Mouse (Mus musculus) R1 (cell line): ENCODE results near the gene Shisal1.

Experiments used
- DNase-seq: peaks from one replicate; pipeline ENCODE4 v3.0.0-alpha.2; 2018; ENCODE audit warnings: low read depth, low spot score

Gene Shisal1

DNA sequence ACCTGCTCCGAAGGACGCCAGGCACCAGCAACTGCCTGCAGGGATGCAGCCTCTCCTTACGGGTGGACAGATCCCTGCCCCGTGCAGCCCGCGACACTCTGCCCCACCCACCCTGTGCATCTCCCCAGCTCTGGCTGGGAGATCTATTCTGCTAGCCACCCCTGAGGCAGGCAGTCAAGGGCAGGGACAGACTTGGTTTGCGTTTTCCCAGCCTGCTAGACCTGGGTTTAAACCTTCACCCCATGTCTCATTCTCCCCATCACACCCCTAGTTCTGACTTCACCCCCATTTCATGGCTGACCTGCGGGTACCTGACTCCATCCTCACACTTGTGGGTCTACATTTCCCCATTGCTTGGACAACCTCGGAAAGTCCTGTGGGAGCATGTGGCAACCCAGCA, at the start of gene Shisal1:
TSS of gene Shisal1 (minus strand) at position 101 of the 400 bp plus-strand sequence.
- DNase-seq, result peak; percentile 14

DNA sequence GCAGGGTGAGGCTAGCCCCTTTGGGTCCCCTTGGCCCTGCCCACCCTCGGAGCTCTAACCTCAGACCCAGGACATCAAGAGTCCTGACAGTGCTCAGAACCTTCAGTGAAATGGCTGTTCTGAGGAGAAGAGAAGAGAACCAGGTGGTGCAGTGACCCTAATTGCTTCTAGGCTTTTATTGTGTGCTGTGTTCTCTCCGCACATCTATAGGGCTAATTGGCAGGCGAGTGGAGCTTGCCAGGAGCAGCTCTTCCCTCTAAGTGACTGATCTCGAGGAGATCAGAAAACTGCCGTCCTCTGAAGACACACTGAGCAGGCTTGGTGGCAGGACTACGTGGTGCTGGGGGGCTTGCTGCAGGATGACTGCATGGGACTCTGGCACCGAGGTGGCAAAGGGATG, 43.6 kb upstream of the Shisal1 start:
- DNase-seq, result no peak

DNA sequence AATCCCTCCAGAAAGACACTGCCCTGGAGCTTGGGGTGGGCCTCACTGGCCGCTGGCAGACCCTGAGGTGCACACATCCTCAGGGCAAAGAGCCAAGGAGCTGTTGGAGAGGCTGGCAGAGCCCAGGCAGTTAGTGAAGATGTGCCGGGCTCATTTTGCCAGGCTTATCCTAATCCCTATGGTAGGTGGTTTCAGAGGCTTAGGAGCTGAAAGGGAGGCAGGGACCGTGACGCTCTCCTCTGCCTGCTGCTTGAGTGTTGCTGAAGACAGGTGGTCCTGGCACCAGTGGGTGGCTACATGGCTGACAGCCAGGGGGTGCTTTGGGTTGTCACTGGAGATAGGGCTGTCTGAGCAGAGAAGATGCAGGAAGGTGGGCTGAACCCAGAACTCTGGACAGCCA, 37.4 kb upstream of the Shisal1 start:
- no peak for DNase-seq

DNA sequence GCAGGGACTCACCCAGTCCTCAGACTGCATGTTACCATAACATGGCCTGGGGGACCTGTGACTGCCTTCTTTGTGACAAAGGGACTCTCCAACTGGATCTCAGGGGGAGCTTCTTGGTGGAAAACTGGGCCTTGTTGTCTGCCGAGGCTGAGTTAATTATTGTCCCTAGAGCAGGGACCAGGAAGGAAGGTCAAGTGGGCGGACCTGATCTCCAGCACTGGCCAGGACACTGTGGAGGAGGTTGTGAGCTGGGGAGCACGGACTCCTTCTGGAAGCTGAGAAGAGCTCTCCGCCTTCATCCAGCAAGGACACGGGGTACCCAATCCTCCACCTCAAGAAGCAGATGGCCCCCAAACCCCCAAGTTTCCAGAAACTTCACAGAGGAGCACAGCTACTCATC, 36.7 kb upstream of the Shisal1 start:
- no peak for DNase-seq

DNA sequence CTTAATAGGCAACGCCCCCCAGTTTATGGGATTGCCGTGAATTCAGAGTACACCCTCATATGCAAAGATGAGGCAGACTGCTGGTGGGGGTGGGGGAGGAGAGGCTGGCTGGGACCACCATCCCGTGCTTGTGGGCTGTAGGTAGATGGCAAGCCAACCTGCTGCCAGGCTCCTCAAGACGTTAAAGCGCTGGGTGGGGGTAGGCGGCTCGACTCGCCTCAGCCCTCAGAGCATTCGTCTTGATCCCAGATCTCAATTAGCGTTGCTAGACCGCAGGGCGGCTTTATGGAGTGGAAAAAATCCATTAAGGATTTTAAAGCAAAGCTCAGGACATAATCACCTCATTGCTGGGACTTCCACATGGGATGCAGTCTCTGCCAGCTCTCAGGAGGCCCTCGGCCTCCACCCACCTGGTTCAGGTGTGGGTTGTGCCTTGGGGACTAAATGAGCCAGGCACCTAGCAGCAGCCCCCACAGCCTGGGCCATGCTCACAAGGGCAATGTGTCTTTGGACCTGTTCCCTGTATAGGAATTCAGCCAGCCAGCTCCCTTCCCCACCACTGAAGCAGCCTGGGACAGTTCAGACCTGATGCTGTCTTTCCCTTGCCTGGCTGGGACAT, 34.5 kb upstream of the Shisal1 start:
- no peak for DNase-seq

DNA sequence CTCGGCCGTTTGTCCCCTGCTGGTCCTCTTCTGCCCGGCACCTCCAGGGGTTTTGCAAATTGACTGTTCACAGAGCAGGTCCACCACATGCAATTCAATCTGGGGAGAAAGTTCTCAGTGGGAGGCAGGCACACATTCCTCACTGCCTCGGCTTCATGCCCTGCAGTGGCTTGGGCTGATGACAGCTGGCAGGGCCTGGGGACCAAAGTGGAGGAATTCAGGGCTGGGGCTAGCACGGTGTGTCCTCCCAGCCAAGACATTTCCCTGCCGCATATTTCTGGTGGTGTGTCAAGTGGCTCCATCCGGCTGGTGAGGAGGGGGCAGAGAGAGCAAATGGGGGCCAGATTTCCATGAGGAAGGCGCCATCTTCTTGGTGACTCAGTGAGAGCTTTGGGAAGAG, 22.5 kb upstream of the Shisal1 start:
- DNase-seq, result no peak

DNA sequence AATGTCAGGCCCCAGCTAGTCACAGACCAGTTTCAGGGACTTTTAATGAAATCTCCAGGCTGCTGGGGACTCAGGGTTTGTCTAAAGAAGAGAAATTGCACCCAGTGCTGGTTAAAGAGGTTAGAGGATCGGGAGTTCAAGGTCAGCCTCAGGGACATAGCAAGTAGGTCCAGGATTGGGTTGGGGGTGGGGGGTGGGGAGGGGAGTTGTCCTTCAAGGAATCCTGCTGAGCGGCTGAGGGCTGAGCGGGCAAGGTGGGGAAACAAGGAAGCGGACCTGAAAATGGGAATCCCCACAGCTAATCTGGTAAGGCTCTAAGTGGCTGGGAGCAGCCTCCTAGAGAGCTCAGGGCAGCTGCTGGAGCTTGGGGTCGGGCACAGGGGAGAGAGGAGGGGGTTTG, 20.9 kb upstream of the Shisal1 start:
- peak; percentile 31 for DNase-seq

DNA sequence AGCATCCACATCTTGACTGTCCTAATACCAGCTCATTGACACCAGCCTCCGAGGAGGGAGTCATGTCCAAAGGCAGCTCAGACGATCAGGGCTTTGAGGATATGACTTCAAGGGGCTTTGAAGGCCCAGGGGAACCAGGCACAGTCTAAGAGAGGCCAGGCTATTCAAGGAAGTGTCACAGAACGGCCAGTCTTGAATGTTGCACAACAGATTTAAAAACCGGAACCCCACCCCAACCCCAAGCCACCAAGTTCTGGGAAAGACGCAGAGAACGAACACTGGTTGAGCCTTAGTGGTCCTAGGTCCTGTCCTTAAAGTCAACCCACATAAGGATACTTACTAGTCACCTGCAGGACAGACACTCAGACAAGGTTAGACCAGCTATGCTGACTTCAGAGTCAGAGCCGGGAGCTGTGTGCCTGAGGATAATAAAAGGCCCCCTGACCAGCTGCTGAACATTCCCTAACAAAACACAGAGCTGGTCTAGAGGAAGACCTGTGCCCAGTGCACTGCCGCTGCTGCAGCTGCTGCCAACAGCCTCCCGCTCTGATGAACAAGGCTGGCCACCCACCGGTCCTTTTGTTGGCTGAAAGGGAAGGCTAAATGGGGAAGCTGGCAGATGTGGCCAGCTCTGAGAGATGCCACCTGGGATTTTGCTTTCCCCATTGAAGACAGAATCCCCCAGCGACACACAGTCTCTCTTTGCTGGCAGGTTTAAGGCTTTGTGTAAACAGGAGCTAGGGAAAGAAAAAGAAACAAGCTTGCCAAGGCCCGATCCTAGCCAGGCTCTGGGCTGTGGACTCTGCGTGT, 19.8 kb upstream of the Shisal1 start:
- DNase-seq, result no peak

DNA sequence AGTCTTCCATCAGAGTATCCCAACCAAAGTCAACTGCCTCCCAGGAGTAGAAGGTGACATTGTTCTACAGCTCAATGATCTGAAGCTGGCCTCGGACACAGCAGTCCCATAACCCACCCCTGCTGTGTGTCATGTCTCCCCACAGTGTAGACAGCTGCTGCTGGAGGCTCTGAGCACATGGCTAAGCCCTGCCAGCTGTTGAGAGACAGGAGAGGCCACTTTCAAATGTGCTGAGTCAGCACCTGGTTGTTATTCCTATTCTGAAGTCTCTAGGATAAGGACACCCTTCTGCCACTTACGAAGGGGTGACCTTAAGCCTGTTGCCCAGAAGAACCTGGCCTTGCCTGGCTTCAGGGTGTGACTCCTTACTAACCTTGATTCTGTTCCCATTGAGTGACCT, 14.5 kb upstream of the Shisal1 start:
- DNase-seq, result no peak

DNA sequence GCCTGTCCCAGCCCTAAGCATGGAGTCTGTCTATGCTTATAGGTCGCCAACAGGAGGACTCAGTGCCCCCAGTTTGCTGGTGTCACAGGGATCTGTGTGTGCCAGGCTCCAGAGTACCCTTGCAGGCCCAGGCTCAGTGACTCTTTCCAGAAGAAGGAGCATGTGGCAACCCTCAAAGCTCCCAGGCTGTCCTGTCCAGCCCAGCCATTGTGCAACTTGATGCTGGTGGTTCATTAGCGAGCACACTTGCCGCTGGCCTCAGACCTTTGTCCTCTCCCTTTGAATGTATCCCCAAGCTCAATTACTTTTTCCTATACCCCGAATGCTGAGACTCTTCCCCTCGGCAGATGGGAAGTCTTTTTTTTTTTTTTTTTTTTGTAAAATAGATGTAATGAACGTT, 12.1 kb upstream of the Shisal1 start:
- DNase-seq, result no peak

DNA sequence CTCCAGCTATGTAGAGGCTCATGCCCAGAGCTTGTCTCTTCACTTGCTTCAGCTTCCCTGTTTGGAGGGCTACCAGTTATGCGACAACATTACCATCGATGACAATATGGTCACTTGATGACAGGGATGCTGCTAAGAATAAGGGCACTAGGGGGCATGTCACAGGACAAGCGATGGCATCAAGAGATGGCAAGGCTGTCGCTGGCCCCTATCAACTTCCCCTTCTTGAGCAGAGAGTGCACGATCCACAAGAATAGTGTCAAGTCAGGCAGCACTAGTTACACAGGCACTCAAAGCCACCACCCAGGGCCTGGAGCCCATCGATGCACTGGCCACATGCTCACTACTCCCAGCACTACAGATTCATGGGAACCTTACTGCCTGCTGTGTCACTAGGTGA, 8.4 kb upstream of the Shisal1 start:
- DNase-seq, result no peak

DNA sequence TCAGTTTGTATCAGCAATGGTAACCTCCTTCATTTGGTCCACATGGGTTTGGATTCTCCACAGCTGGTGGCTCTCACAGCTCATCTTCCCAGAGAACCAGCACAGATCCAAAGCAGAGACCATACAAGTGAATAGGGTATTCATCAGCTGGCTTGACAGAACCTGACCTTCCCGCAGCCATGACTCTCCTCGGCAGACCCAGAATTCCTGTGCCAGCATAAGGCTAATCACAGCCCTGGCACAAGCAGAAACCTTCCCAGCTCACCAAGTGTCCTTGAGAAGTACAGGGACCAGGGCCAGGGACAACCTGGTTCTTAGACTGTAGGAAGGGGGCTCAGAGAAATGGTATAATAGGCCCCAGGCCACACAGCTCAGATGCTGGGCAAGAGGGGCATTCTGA, 6.2 kb upstream of the Shisal1 start:
- DNase-seq, result no peak

DNA sequence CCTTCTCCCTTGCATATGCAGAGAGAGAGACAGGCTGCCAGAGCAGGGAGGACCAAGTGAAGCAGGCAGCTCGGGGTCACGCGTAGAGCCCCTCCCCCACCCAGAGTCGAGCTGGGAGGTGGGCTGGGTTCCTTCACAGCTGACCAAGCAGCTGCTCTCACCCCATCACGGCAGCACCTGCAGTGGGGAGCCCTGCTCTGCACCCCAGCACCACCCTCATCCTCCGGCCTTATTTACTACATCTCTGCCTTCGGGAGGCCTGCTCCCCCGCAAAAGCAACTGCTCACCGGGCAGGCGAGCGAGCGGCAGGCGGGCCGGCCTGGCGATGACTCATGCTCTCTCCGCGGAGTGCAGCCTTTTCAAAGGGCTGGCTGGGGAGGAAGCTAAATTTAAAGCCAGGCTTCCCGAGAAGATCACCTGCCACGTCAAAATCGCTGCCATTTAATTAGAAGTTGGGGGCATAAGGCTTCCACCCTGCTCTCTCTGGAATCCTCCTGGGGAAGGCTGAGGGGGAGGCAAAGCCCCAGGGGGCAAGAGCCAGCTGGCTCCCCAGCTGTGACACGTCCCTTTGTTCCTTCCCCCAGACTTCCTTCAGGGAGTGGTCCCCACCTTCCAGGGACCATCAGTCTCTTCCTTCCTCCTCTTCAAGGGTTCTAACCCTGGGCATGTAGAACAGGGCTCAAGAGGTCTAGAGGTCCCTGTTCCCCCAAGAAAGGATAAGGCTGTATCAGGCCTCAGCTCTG, 3.7 kb upstream of the Shisal1 start:
- DNase-seq, result peak; percentile 52

DNA sequence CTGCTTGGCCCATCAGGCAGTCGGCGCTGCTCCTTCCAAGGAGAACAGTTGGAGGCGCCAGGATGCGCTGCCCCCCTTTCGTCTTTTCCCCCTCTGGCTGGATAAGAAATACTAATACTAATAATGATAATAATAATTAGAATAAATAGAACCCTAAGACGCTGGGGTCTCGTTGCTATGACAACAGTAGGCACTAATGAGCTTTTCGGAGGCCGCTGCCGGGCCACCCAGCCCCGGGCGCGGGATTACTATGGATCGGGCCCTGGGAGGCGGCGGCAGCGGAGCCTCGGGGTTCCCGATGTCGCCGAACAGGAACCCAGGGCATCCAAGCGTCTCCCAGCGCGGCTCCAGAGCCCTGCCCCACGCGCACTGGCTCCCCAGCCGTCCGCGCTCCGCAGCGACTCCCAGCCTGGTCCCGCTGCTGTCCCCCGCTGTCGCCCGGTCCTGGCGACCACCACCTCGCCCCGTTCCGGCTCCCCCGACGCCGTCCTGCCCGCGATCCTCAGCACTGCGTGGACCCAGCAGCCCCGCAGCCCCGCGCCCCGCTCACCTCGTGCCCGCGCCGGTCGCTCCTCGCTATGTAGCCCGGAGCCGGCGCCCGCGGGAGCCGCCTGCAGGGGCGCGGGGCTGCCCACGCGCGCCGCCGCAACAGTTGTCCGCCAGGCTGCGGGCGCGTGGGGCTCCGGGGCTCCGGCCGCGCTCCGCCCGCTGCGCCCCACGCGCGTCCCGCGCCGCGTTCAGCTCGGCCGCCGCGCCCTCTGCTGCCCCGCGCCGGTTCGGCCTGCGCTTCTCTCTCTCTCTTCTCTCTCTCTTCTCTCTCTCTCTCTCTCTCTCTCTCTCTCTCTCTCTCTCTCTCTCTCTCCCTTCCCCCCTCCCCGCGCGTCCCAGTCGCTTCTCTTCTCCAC, 833 bp downstream of the Shisal1 start:
- peak; percentile 20 for DNase-seq

DNA sequence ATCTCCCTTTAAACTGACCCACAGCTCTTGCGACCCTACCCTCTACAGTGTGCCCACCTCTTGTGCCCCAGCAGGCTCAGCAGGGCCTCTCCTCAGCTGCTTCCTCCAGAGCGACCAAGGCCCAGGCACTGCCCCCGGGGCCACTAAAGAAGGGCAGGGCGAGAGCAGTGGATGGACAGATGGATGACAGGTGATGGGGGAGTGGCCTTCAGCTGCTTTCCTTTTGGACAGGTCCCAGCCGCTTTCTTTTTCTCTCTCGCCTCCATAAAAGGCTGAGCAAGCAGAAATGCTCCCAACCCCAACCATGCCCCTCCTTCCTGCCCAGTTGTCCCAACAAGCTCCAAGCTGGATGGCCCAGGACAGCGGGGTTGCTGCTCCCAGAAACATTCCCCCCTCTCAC, 2.7 kb downstream of the Shisal1 start:
- no peak for DNase-seq

DNA sequence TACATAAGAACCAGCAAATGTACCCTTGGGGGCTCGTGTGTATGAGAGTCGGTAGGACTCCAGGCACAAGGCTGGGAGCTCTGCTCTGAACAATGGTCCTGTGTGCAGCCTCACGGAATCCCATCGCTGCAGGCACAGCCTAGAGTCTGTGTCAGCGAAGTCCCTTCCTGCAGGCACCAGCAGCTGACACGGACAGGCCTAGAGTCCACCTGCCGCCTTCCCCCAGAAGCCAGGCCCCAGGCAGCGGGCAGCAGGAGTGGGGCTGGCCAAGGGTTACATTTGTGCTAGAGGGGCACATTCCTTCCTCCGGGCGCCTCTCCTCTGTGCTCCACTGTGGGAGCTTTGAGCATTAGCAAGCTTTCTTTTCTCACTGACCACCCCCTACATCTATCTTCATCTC, 3.3 kb downstream of the Shisal1 start:
- DNase-seq, result no peak

DNA sequence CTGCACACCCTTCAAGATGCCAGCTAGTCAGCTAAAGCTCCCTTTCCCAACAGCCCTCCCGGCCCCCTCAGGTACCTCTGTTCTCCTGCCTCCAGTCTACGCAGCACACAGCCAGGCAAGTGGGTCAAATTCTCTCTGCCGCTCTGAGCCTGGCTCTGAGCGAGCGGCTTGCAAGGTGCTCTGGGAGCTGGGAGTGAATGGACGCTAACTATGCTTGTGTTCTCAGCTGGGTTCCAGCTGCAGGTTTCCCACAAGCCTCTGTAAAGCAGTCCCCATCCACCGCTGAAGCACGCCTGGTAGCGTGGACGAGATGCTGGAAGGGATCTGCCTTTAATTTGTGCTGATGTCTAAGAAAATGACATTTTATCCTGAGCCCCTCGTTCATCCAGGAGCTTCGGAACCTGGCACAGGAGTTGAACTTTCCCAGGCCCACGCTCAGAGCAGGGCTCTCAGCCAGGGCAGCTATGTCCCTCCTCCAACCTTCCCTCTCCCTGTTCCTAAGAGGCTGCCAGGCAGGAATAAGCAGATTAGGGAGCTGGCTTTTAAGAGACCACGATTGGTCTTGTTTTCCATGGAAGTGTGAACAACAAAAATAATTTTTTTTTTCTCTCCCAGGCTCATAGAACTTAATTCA, 5.1 kb downstream of the Shisal1 start:
- DNase-seq, result no peak

DNA sequence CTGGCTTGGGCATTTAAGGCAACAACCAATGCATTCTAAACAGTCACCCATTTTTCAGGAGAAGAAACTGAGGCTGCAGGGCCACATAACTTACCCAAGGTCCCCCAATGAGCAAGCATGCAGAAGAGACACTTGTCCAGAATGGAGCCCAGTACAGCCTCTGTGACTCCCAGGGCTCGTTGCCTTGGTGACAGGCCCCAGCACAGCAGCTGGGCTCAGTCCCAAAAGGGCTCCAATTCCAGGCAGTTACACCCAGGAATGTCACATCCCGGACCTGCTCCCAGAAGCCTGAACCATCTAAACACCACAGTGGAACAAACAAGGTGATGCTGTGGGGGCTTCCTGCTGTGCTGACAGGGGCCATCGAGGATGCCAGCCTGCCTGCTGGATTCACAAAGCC, 6.1 kb downstream of the Shisal1 start:
- DNase-seq, result peak; percentile 18

DNA sequence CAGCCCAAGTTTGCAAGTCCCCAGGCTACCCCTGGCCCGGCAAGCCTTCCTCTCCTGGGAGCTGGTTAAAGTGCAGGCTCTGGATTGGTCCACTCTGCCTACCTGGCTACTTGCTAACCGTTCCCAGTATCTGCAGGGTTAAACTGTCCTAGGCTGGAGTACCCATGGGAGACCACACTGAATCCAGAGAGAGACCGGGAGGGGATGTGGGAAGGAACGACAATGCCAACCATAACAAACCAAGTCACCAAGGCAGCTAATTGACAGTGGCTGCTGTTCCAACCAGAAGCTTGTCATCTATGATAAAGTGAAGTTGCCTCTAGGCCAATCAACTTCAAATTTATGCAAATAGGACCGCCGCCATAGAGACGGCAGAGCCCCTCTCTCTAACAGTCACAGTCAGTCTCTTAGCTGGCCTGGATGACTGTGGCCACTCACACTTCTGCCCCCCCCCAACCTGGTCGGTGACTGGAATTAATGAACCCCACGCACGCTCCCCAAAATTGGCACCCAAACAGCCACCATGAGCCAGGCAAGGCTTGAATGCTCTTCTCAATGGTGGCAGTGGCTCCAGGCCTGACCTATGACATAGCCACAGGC, 13.2 kb downstream of the Shisal1 start:
- DNase-seq, result no peak

DNA sequence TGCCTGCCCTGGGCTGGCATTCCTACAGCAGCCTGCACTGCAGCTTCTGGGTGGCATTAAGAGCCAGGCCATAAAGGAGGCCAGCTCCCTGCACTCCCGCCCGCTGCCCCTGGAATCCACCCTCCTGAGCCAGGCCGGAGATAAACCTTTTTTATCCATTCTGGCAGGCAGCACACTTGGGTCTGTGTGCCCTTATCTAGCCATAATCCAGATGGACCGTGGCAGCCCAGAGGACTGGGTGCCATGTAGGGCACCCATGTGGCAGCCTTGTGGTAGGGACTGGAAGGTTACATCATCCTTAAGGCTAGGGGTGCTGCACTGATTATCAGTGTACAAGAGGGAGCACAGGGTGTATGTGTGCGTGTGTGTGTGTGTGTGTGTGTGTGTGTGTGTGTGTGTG, 16.4 kb downstream of the Shisal1 start:
- DNase-seq, result no peak

DNA sequence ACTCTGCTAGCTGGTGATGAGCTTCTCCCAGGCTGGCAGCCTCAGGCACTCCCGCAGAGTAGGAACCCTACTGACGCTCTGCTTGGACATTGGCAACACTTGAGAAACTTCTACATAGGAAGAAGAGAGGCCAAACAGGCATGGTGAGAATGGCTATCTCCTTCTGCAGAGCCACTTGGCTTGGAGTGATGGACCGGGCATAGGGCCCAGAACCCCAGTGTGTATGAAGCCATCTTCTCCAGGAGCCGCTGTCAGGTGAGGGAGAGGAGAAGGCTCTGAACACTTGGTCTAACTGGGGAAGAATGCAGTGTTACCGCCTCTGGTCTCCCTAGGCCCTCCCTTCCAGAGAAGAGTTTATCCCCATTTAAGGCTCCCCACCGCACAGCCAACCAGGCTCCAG, 19.3 kb downstream of the Shisal1 start:
- no peak for DNase-seq
